Mouse (Mus musculus) small intestine, adult 2 months (tissue): ENCODE measurements at regions not wholly inside any gene's neighbourhood (a gene's known extent, or its start where the extent isn't known, plus 50 kb on each side); places are given as distances from the start of the nearest gene placed in this dataset.

Source experiments
- H3K27ac ChIP-seq: fragments of 200-500 bp; 2 replicates; pipeline ENCODE4 v1.5.1; 2012; ENCODE audit warnings: low read depth, low read length, control low read depth, inconsistent platforms; ENCODE audit not compliant: insufficient read depth
- H3K27me3 ChIP-seq: fragments of 200-500 bp; 2 replicates; pipeline ENCODE4 v1.6.1; 2012; ENCODE audit warnings: mild to moderate bottlenecking, moderate library complexity, low read length, inconsistent platforms; ENCODE audit not compliant: control insufficient read depth, insufficient read depth
- H3K36me3 ChIP-seq: fragments of 200-500 bp; 2 replicates; pipeline ENCODE4 v1.6.1; 2012; ENCODE audit warnings: mild to moderate bottlenecking, low read length, control low read depth, inconsistent platforms; ENCODE audit not compliant: control insufficient read depth, insufficient read depth
- H3K4me1 ChIP-seq: fragments of 200-500 bp; 2 replicates; pipeline ENCODE4 v1.6.1; 2012; ENCODE audit warnings: low read length, inconsistent platforms, mixed read lengths; ENCODE audit not compliant: control insufficient read depth, insufficient read depth, insufficient read length
- H3K4me3 ChIP-seq: fragments of 200-500 bp; 2 replicates; pipeline ENCODE4 v1.5.1; 2012; ENCODE audit warnings: low read depth, mild to moderate bottlenecking, control low read depth, inconsistent platforms, low read length, moderate library complexity
- CTCF ChIP-seq: fragments of 200-500 bp; IDR thresholded peaks from 2 replicates; pipeline ENCODE4 v1.5.1; 2012; ENCODE audit warnings: low read depth, mild to moderate bottlenecking, control low read depth, inconsistent platforms, low read length, moderate library complexity, mixed read lengths; ENCODE audit not compliant: insufficient replicate concordance, insufficient read length; ENCODE audit errors: extremely low read depth
- POLR2A ChIP-seq: fragments of 200-500 bp; IDR thresholded peaks from 2 replicates; pipeline ENCODE4 v1.6.1; 2012; ENCODE audit warnings: low read depth, mild to moderate bottlenecking, control low read depth, inconsistent platforms, low read length, moderate library complexity
- WGBS: fragments of 180-500 bp; shearing (Covaris S2); methylation state at CpG from one replicate; pipeline ENCODE4 v1.1.7; 2018; 5-methylcytosine and 5-hydroxymethylcytosine counted together

- no peaks in the 10 kb centered on the region for H3K36me3 ChIP-seq
- no peaks in the 10 kb centered on the region for H3K27me3 ChIP-seq
- TF ChIP-seq POLR2A (no peak), CTCF (no peak)
- 27% methylated on average over 10 of the region's 10 CpGs for WGBS
- H3K27ac ChIP-seq = no peak overlapping the region
- no peaks in the 10 kb centered on the region for H3K4me1 ChIP-seq
- no peak overlapping the region for H3K4me3 ChIP-seq
Observed at GRCm38 (mm10) chr5:132728689-132729189, 185.6 kb upstream of the Auts2 start.

GRCm38 (mm10) chr5:132724467-132724866 lies 181.3 kb upstream of the Auts2 start:
- Histone ChIP-seq H3K36me3 (no peaks in the 10 kb centered on the region), H3K4me1 (no peaks in the 10 kb centered on the region), H3K27me3 (no peaks in the 10 kb centered on the region), H3K4me3 (no peak overlapping the region), H3K27ac (no peak overlapping the region)
- TF ChIP-seq POLR2A (no peak), CTCF (no peak)
- whole genome bisulfite sequencing = 45% methylated on average over 2 of the region's 2 CpGs

- 77% methylated on average over 4 of the region's 4 CpGs for WGBS
- Histone ChIP-seq H3K36me3 (no peaks in the 10 kb centered on the region), H3K27me3 (no peaks in the 10 kb centered on the region), H3K4me3 (no peak overlapping the region), H3K4me1 (no peaks in the 10 kb centered on the region), H3K27ac (no peak overlapping the region)
- no peak for TF ChIP-seq CTCF
- TF ChIP-seq POLR2A = no peak
Observed at GRCm38 (mm10) chr5:132710301-132710700, 167.2 kb upstream of the Auts2 start.

- TF ChIP-seq CTCF (no peak), POLR2A (no peak)
- Histone ChIP-seq H3K4me3 (no peak overlapping the region), H3K4me1 (no peaks in the 10 kb centered on the region), H3K36me3 (no peaks in the 10 kb centered on the region), H3K27ac (no peak overlapping the region), H3K27me3 (no peaks in the 10 kb centered on the region)
- 78% methylated on average over 4 of the region's 4 CpGs for WGBS
Observed at GRCm38 (mm10) chr5:132707531-132707930, 164.4 kb upstream of the Auts2 start.

- Histone ChIP-seq H3K4me1 (no peaks in the 10 kb centered on the region), H3K27ac (no peak overlapping the region), H3K36me3 (no peaks in the 10 kb centered on the region), H3K4me3 (no peak overlapping the region), H3K27me3 (no peaks in the 10 kb centered on the region)
- TF ChIP-seq CTCF (no peak), POLR2A (no peak)
- WGBS = 74% methylated on average over 10 of the region's 10 CpGs
Observed at GRCm38 (mm10) chr5:132703455-132704100, 160.4 kb upstream of the Auts2 start.

GRCm38 (mm10) chr5:132702573-132702972 lies 159.4 kb upstream of the Auts2 start:
- H3K4me1 ChIP-seq = no peaks in the 10 kb centered on the region
- no peaks in the 10 kb centered on the region for H3K27me3 ChIP-seq
- no peak overlapping the region for H3K4me3 ChIP-seq
- H3K36me3 ChIP-seq = no peaks in the 10 kb centered on the region
- H3K27ac ChIP-seq = no peak overlapping the region
- 77% methylated on average over 3 of the region's 3 CpGs for WGBS
- TF ChIP-seq POLR2A (no peak), CTCF (no peak)

- Histone ChIP-seq H3K4me1 (no peaks in the 10 kb centered on the region), H3K4me3 (no peak overlapping the region), H3K36me3 (no peaks in the 10 kb centered on the region), H3K27ac (no peak overlapping the region), H3K27me3 (no peaks in the 10 kb centered on the region)
- WGBS = 87% methylated on average over 10 of the region's 10 CpGs
- TF ChIP-seq CTCF (no peak), POLR2A (no peak)
Observed at GRCm38 (mm10) chr5:132690784-132691183, 147.6 kb upstream of the Auts2 start.
